Mouse (Mus musculus) lung, embryonic 15.5 days (tissue): ENCODE data around the gene Olfr885. TPM values are rescaled to one million over a fixed set of nuclear protein-coding genes. Genes with fewer than 3 reads are reported as not detected.

Experiments used
- ATAC-seq: fragments of 200-750 bp; cut with Nextera tagmentation; 2 replicates; pipeline ENCODE4 v1.8.0; 2017; ENCODE audit warnings: moderate number of reproducible peaks, borderline replicate concordance; ENCODE audit not compliant: low FRiP score, low TSS enrichment; ENCODE audit errors: extremely low read depth
- H3K27ac ChIP-seq: fragments of 300-500 bp; sonication (generic); 2 replicates; pipeline ENCODE4 v1.5.1; 2015; ENCODE audit warnings: moderate library complexity, mild to moderate bottlenecking, inconsistent platforms
- H3K27me3 ChIP-seq: fragments of 300-500 bp; sonication (generic); 2 replicates; pipeline ENCODE4 v1.6.1; 2015; ENCODE audit warnings: inconsistent platforms
- H3K36me3 ChIP-seq: fragments of 300-500 bp; sonication (generic); 2 replicates; pipeline ENCODE4 v1.6.1; 2015; ENCODE audit warnings: inconsistent platforms
- H3K4me1 ChIP-seq: fragments of 300-500 bp; sonication (generic); 2 replicates; pipeline ENCODE4 v1.6.1; 2015; ENCODE audit warnings: inconsistent platforms
- H3K4me2 ChIP-seq: fragments of 300-500 bp; sonication (generic); 2 replicates; pipeline ENCODE4 v1.6.1; 2015; ENCODE audit warnings: inconsistent platforms, mild to moderate bottlenecking, moderate library complexity
- H3K4me3 ChIP-seq: fragments of 300-500 bp; sonication (generic); 2 replicates; pipeline ENCODE4 v1.5.1; 2015; ENCODE audit warnings: mild to moderate bottlenecking, inconsistent platforms
- H3K9ac ChIP-seq: fragments of 300-500 bp; sonication (generic); 2 replicates; pipeline ENCODE4 v1.6.1; 2015; ENCODE audit warnings: inconsistent platforms
- H3K9me3 ChIP-seq: fragments of 300-500 bp; sonication (generic); 2 replicates; pipeline ENCODE4 v1.6.1; 2016; ENCODE audit warnings: inconsistent platforms
- WGBS: fragments of 180-500 bp; shearing (Covaris S2); methylation state at CpG from one replicate; pipeline ENCODE4 v1.1.7; 2015; 5-methylcytosine and 5-hydroxymethylcytosine counted together
- polyA plus RNA-seq: library from polyadenylated mRNA; unstranded; fragments of >200 nt; fragmentation: Nextera tagmentation; extraction: Ambion mirVana; gene quantifications from 2 replicates; pipeline ENCODE4 v1.2.1, GENCODE M21; 2015

Gene Olfr885
- polyA plus RNA-seq = not detected in 2 replicates

DNA sequence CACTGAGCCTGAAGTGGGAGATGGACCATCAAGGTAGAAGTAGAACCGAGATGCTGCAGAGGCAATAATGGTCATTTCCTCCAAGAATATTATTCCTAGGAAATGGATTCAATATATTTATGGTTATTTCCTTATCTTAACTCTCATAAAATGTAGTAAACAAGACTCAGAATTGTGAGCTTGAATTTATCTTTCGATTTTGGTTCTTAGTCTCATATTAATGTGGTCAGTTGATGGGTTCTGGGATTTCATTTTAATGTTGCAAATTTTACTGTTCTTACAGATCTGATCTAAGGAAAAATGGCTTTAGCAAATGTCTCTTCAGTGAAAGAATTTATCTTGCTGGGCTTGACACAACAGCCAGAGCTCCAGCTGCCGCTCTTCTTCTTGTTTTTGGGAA, at the start of gene Olfr885:
Olfr885 (plus strand) TSS at position 301 of the 400 bp plus-strand sequence.
- H3K9me3 ChIP-seq = no peaks in the 10 kb centered on the region
- no peaks in the 10 kb centered on the region for H3K27me3 ChIP-seq
- 81% methylated on average over 3 of the region's 3 CpGs for WGBS
- H3K27ac ChIP-seq = no peak within 1 kb of the TSS
- no peak within 1 kb of the TSS for H3K4me2 ChIP-seq
- no peak within 1 kb of the TSS for H3K4me3 ChIP-seq
- no peak for ATAC-seq
- H3K36me3 ChIP-seq = no peaks in the 10 kb centered on the region
- H3K4me1 ChIP-seq = no peaks in the 10 kb centered on the region
- no peak within 1 kb of the TSS for H3K9ac ChIP-seq

DNA sequence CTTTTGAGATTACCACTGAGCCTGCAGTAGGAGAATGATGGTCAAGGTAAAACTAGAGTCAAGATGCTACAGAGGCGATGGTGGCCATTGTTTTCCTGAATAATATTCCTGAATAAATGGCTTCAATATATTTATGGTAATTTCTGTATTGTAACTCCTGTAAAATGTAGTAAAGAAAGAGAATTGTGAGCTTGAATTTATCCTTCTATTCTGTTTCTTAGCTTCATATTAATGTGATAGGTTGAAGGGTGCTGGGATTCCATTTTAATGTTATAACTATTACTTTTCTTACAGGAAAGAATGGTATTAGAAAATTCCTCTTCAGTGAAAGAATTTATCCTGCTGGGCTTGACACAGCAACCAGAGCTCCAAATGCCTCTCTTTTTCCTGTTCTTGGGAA, 35.6 kb upstream of the Olfr885 start, which contains the start of gene Olfr883:
Olfr883 (plus strand) TSS at position 301 of the 400 bp plus-strand sequence.
- 72% methylated on average over 1 of the region's 1 CpGs for WGBS

DNA sequence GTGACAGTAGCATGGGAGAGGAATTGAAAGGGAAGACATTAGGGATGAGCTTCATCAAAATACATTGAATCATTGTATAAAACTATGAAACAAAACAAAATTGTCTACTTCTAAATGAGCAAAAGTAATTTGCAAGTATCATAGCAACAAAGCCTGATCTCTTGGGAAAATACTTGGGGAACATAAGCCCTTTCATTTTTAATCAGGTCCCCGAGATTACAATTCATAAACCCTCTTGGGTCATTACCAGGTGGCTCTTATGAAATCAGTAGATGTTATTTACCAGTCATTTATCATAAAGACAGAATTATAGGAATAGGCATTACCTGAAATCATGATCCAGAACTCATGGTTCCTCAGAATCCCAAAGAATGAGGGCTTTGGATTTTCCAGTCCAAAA, 14.9 kb upstream of the Olfr885 start, which contains the start of gene Olfr884:
Olfr884 (plus strand) TSS at position 301 of the 400 bp plus-strand sequence.
- Histone ChIP-seq H3K36me3 (no peaks in the 10 kb centered on the region), H3K27ac (no peak within 1 kb of the TSS), H3K4me1 (no peaks in the 10 kb centered on the region), H3K9me3 (no peaks in the 10 kb centered on the region), H3K4me2 (no peak within 1 kb of the TSS), H3K9ac (no peak within 1 kb of the TSS), H3K4me3 (no peak within 1 kb of the TSS), H3K27me3 (no peaks in the 10 kb centered on the region)
- 58% methylated on average over 1 of the region's 1 CpGs for WGBS
- no peak for ATAC-seq

More for the DNA sequence above, 35.6 kb upstream of the Olfr885 start, which contains the start of gene Olfr883:
- ATAC-seq = no peak
- Histone ChIP-seq H3K4me2 (no peak within 1 kb of the TSS), H3K27me3 (no peaks in the 10 kb centered on the region), H3K4me1 (no peaks in the 10 kb centered on the region), H3K36me3 (no peaks in the 10 kb centered on the region), H3K9ac (no peak within 1 kb of the TSS), H3K27ac (no peak within 1 kb of the TSS), H3K9me3 (no peaks in the 10 kb centered on the region), H3K4me3 (no peak within 1 kb of the TSS)

DNA sequence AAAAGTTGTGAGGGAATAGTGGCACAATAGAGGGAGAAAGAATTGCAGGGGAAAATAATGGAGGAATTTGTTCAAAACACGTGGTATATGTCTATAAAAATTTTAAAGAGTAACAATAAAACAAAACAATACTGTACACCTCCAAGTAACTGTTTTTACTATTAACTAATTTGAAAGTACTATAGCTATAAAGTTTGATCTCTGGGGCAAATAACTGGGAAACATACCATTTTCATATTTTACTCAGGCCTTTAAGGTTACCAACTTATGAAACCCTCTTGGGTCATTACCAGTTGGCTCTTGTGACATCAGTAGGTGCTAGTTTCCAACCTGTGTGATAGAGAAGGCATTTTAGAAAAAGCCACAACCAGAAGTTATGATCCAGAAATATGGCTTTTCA, 22.6 kb downstream of the Olfr885 start, which contains the start of gene Olfr887:
Olfr887 (plus strand) TSS at position 301 of the 400 bp plus-strand sequence.
- no peak for ATAC-seq
- WGBS = 67% methylated on average over 1 of the region's 1 CpGs
- H3K27ac ChIP-seq = no peak within 1 kb of the TSS
- no peaks in the 10 kb centered on the region for H3K9me3 ChIP-seq
- H3K36me3 ChIP-seq = no peaks in the 10 kb centered on the region
- no peak within 1 kb of the TSS for H3K4me3 ChIP-seq
- H3K9ac ChIP-seq = no peak within 1 kb of the TSS
- H3K4me2 ChIP-seq = no peak within 1 kb of the TSS
- no peaks in the 10 kb centered on the region for H3K4me1 ChIP-seq
- H3K27me3 ChIP-seq = no peaks in the 10 kb centered on the region

DNA sequence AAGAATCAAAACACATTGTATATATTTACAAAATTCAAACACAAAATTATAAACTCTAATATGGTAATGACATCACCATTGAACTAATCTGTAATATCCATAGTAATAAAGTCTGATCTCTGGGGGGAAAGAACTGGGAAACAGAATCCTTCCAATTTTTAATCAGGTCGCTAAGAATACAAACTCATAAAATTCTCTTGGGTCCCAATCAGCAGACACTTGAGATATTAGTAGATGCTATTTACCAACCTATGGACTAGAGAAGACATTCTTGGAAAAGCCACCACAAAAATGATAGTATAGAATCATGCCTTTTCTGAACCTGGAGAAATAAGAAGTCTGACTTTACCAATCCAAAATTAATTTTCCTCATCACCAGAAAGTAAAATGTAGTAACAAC, 46.7 kb downstream of the Olfr885 start, which contains the start of gene Olfr888:
Olfr888 (plus strand) TSS at position 301 of the 400 bp plus-strand sequence.
- 72% methylated on average over 1 of the region's 1 CpGs for WGBS
- H3K4me2 ChIP-seq = no peak within 1 kb of the TSS
- no peak within 1 kb of the TSS for H3K27ac ChIP-seq
- no peak for ATAC-seq
- no peak within 1 kb of the TSS for H3K9ac ChIP-seq
- H3K36me3 ChIP-seq = no peaks in the 10 kb centered on the region
- no peaks in the 10 kb centered on the region for H3K27me3 ChIP-seq
- H3K4me3 ChIP-seq = no peak within 1 kb of the TSS
- H3K9me3 ChIP-seq = no peaks in the 10 kb centered on the region
- H3K4me1 ChIP-seq = no peaks in the 10 kb centered on the region

Other genes with a start within 250 kb of the Olfr885 start
- gene Olfr877, start 207.1 kb upstream of the Olfr885 start, polyA plus RNA-seq = not detected in 2 replicates
- gene Olfr145, start 164.6 kb upstream of the Olfr885 start, polyA plus RNA-seq = not detected in 2 replicates
- not detected in 2 replicates for gene Olfr878, start 143.5 kb upstream of the Olfr885 start, polyA plus RNA-seq
- not detected in 2 replicates for gene Olfr881, start 69.5 kb upstream of the Olfr885 start, polyA plus RNA-seq
- gene Olfr883, start 35.5 kb upstream of the Olfr885 start, polyA plus RNA-seq = not detected in 2 replicates
- not detected in 2 replicates for gene Olfr884, start 14.8 kb upstream of the Olfr885 start, polyA plus RNA-seq
- not detected in 2 replicates for gene Olfr887, start 22.8 kb downstream of the Olfr885 start, polyA plus RNA-seq
- not detected in 2 replicates for gene Olfr888, start 46.8 kb downstream of the Olfr885 start, polyA plus RNA-seq
- gene Olfr889, start 53.9 kb downstream of the Olfr885 start, polyA plus RNA-seq = 0.05 TPM in 1 of 2 replicates, not detected in the other
- not detected in 2 replicates for gene Olfr890, start 81.2 kb downstream of the Olfr885 start, polyA plus RNA-seq
- not detected in 2 replicates for gene Olfr891, start 119.5 kb downstream of the Olfr885 start, polyA plus RNA-seq
- not detected in 2 replicates for gene Olfr893, start 147.0 kb downstream of the Olfr885 start, polyA plus RNA-seq
- gene Olfr894, start 156.7 kb downstream of the Olfr885 start, polyA plus RNA-seq = not detected in 2 replicates
- not detected in 2 replicates for gene Olfr143, start 191.5 kb downstream of the Olfr885 start, polyA plus RNA-seq
- not detected in 2 replicates for gene Olfr895, start 206.5 kb downstream of the Olfr885 start, polyA plus RNA-seq
- not detected in 2 replicates for gene Olfr896-ps1, start 229.8 kb downstream of the Olfr885 start, polyA plus RNA-seq